Mouse (Mus musculus) MEL (cell line): Measurements from ENCODE around the gene Rogdi.

ENCODE experiments used
- CTCF ChIP-seq, 3 experiments: IDR thresholded peaks in 2 of 3; conservative IDR thresholded peaks in 1 of 3; 2 replicates each; pipeline ENCODE4 v1.5.1; 2011 to 2012; ENCODE audit warnings: low read length in 3 of 3, low read depth in 2 of 3, mild to moderate bottlenecking in 2 of 3, improper control_type of control experiment in 1 of 3, inconsistent platforms in 1 of 3, mixed read lengths in 1 of 3, moderate library complexity in 1 of 3; ENCODE audit not compliant: control insufficient read depth in 1 of 3, insufficient read depth in 1 of 3, poor library complexity in 1 of 3, severe bottlenecking in 1 of 3
- E2F4 ChIP-seq: IDR thresholded peaks from 2 replicates; pipeline ENCODE4 v1.6.1; 2011; ENCODE audit warnings: low read depth, low read length, improper control_type of control experiment, borderline replicate concordance
- EP300 ChIP-seq, 2 experiments: IDR thresholded peaks; 2 replicates each; pipeline ENCODE4 v1.6.1; 2011; ENCODE audit warnings: improper control_type of control experiment in 2 of 2, low read length in 2 of 2, low read depth in 1 of 2, mild to moderate bottlenecking in 1 of 2
- MYC ChIP-seq: IDR thresholded peaks from 2 replicates; pipeline ENCODE4 v1.6.1; 2011; ENCODE audit warnings: low read depth, mild to moderate bottlenecking, low read length, improper control_type of control experiment, moderate library complexity
- NRF1 ChIP-seq: IDR thresholded peaks from 2 replicates; pipeline ENCODE4 v1.6.1; 2014; ENCODE audit warnings: low read depth, mild to moderate bottlenecking, inconsistent platforms, low read length, improper control_type of control experiment, moderate library complexity; ENCODE audit not compliant: poor library complexity, insufficient read depth, severe bottlenecking
- POLR2A ChIP-seq, 2 experiments: IDR thresholded peaks; 2 replicates each; pipeline ENCODE4 v1.6.1; 2011 to 2012; ENCODE audit warnings: low read length in 2 of 2, mild to moderate bottlenecking in 2 of 2, control low read depth in 1 of 2, improper control_type of control experiment in 1 of 2, low read depth in 1 of 2, moderate library complexity in 1 of 2; ENCODE audit not compliant: control insufficient read depth in 1 of 2, insufficient read depth in 1 of 2, poor library complexity in 1 of 2
- RAD21 ChIP-seq: IDR thresholded peaks from 2 replicates; pipeline ENCODE4 v1.6.1; 2011; ENCODE audit warnings: mild to moderate bottlenecking, low read depth, low read length, improper control_type of control experiment
- USF1 ChIP-seq: IDR thresholded peaks from 2 replicates; pipeline ENCODE4 v1.6.1; 2014; ENCODE audit warnings: low read depth, mild to moderate bottlenecking, inconsistent platforms, low read length, improper control_type of control experiment, moderate library complexity
- ZMIZ1 ChIP-seq: IDR thresholded peaks from 2 replicates; pipeline ENCODE4 v1.6.1; 2012; ENCODE audit warnings: low read depth, mild to moderate bottlenecking, inconsistent platforms, low read length, improper control_type of control experiment, moderate library complexity

- TF ChIP-seq CTCF (IDR thresholded peaks at IDR 0.05 in 2 of 3, conservative IDR thresholded peaks at IDR 0.05 in 1 of 3; ENCODE audit: control insufficient read depth in 1 of 3, insufficient read depth in 1 of 3, low read depth in 2 of 3, low read length in 3 of 3, poor library complexity in 1 of 3, severe bottlenecking in 1 of 3), result no peak
- no peak for TF ChIP-seq POLR2A (IDR thresholded peaks at IDR 0.05; ENCODE audit: control insufficient read depth in 1 of 2, insufficient read depth in 1 of 2, low read depth in 1 of 2, low read length in 2 of 2, poor library complexity in 1 of 2)
- no peak for TF ChIP-seq USF1
- TF ChIP-seq RAD21, result no peak
- TF ChIP-seq EP300 (IDR thresholded peaks at IDR 0.05; ENCODE audit: low read depth in 1 of 2, low read length in 2 of 2), result no peak
- no peak for TF ChIP-seq E2F4
- TF ChIP-seq NRF1, result no peak
- TF ChIP-seq MYC, result no peak
- TF ChIP-seq ZMIZ1, result no peak
Observed at GRCm38 (mm10) chr16:4971626-4972025, 41.7 kb downstream of the Rogdi start.
